Mouse (Mus musculus): ENCODE data around the gene Smyd1.
"Not testable (repeated sequence)": the region's sequence is repeated elsewhere in the genome, so short reads cannot be mapped to it uniquely, and the experiment has no call there.

The Smyd1 gene

GRCm38 (mm10) chr6:71324816-71325215 lies 2.8 kb upstream of the Smyd1 start:
- peak; percentile 38 to 40 for DNase-seq

GRCm38 (mm10) chr6:71322491-71322921 lies 473 bp upstream of the Smyd1 start, which contains the start of gene Cd8b1:
Gene Cd8b1, plus strand, starts transcription at chr6:71322788.
- DNase-seq = peak; percentile 92 to 96

GRCm38 (mm10) chr6:71307486-71307885 lies 14.5 kb downstream of the Smyd1 start:
- peak; percentile 72 to 85 for DNase-seq

- peak; percentile 86 to 93 for DNase-seq
Observed at GRCm38 (mm10) chr6:71302097-71302731, 19.8 kb downstream of the Smyd1 start.

GRCm38 (mm10) chr6:71298751-71299150 lies 23.3 kb downstream of the Smyd1 start:
- DNase-seq = peak; percentile 60 to 64

- no peak for DNase-seq
Observed at GRCm38 (mm10) chr6:71298051-71298450, 24.0 kb downstream of the Smyd1 start.

GRCm38 (mm10) chr6:71295303-71295702 lies 26.7 kb downstream of the Smyd1 start:
- no peak for DNase-seq

GRCm38 (mm10) chr6:71293509-71293908 lies 28.5 kb downstream of the Smyd1 start:
- DNase-seq = no peak

GRCm38 (mm10) chr6:71279418-71279817 lies 42.6 kb downstream of the Smyd1 start:
- DNase-seq = no peak

- no peak for DNase-seq
Observed at GRCm38 (mm10) chr6:71274621-71275020, 47.4 kb downstream of the Smyd1 start.

- no peak for DNase-seq
Observed at GRCm38 (mm10) chr6:71273715-71274114, 48.3 kb downstream of the Smyd1 start.

- DNase-seq = no peak
Observed at GRCm38 (mm10) chr6:71272316-71272741, 49.7 kb downstream of the Smyd1 start.

GRCm38 (mm10) chr6:71271389-71272315 lies 50.4 kb downstream of the Smyd1 start, which contains the start of gene Krcc1:
Gene Krcc1, plus strand, starts transcription at chr6:71271677.
- DNase-seq = peak; percentile 97

GRCm38 (mm10) chr6:71271057-71271388 lies 51.0 kb downstream of the Smyd1 start:
- no peak for DNase-seq

GRCm38 (mm10) chr6:71270301-71271056 lies 51.6 kb downstream of the Smyd1 start:
- DNase-seq = peak in 1 of 2 experiments; percentile 39

GRCm38 (mm10) chr6:71269686-71270050 lies 52.4 kb downstream of the Smyd1 start:
- not testable (repeated sequence) for DNase-seq

- peak; percentile 44 to 45 for DNase-seq
Observed at GRCm38 (mm10) chr6:71268929-71269685, 52.9 kb downstream of the Smyd1 start.

- DNase-seq = not testable (repeated sequence)
Observed at GRCm38 (mm10) chr6:71267603-71268002, 54.4 kb downstream of the Smyd1 start.

GRCm38 (mm10) chr6:71262142-71262833 lies 59.7 kb downstream of the Smyd1 start:
- no peak for DNase-seq

- DNase-seq = no peak
Observed at GRCm38 (mm10) chr6:71261060-71261459, 61.0 kb downstream of the Smyd1 start.

GRCm38 (mm10) chr6:71260051-71260640 lies 61.9 kb downstream of the Smyd1 start:
- DNase-seq = no peak

Data from thymus, postnatal 36 days (tissue).